9 mouse cellular contexts compared by ENCODE assay signal in genomic region chr12:17097800-17098271, GRCm38 (mm10).
DNase-seq lines count a peak whose midpoint lies in the region; ATAC-seq and TF ChIP-seq lines count a peak whose summit lies in the region.
"Had no signal": no experiment of that assay in that cellular context is flagged by ENCODE, and none has a peak within 500 bp of the region (broad histone marks: within the 10 kb centered on the region; RNA-seq: fewer than 3 reads in every experiment).

No protein-coding gene starts in this region.

- 30% methylated on average over 15 of the region's 15 CpGs for WGBS in lung, embryonic 14.5 days
- 68% methylated on average over 15 of the region's 15 CpGs for WGBS in heart, embryonic 11.5 days (ENCODE audit: insufficient replicate concordance)

- peak; percentile 37 for DNase-seq in lung, embryonic 14.5 days
- no peak for DNase-seq in lung, postnatal 4 days
- DNase-seq in left cerebral cortex, postnatal 14 days (ENCODE audit: low spot score in 2 of 2): peak; percentile 54 to 60
- DNase-seq in right cerebral cortex, postnatal 10 days (ENCODE audit: low spot score in 2 of 2): peak; percentile 46 to 77
- no peak for DNase-seq in kidney, adult 11 months
- no peak for DNase-seq in spleen, postnatal 36 days (ENCODE audit: low spot score in 2 of 2)

- no peaks in the 10 kb centered on the region for H3K36me3 ChIP-seq in lung, embryonic 14.5 days (ENCODE audit: insufficient read depth)
- no peaks in the 10 kb centered on the region for H3K36me3 ChIP-seq in heart, embryonic 11.5 days (ENCODE audit: control insufficient read depth, insufficient read depth, low read length)

- H3K27me3 ChIP-seq in lung, embryonic 14.5 days (ENCODE audit: insufficient read depth, low read length): no peaks in the 10 kb centered on the region
- H3K27me3 ChIP-seq in heart, embryonic 11.5 days (ENCODE audit: control insufficient read depth, insufficient read depth, low read length): no peaks in the 10 kb centered on the region

- H3K4me3 ChIP-seq in lung, embryonic 14.5 days (ENCODE audit: low read depth, low read length): no peak overlapping the region
- no peak overlapping the region for H3K4me3 ChIP-seq in heart, embryonic 11.5 days (ENCODE audit: low read depth, low read length)

- no peak overlapping the region for H3K9ac ChIP-seq in lung, embryonic 14.5 days
- no peak overlapping the region for H3K9ac ChIP-seq in heart, embryonic 11.5 days (ENCODE audit: low read depth, low read length)

- peaks cover 7% of the 10 kb centered on the region for H3K4me1 ChIP-seq in lung, embryonic 14.5 days (ENCODE audit: insufficient read depth)
- peaks cover 11% of the 10 kb centered on the region for H3K4me1 ChIP-seq in heart, embryonic 11.5 days (ENCODE audit: control insufficient read depth, insufficient read depth, low read length)

- no peak overlapping the region for H3K27ac ChIP-seq in lung, embryonic 14.5 days (ENCODE audit: low read depth)
- H3K27ac ChIP-seq in heart, embryonic 11.5 days (ENCODE audit: low read depth, low read length): no peak overlapping the region

- intact Hi-C loops in left cerebral cortex, postnatal 14 days (cut with DNase I): no loop called here

- no peak for ATAC-seq in lung, embryonic 14.5 days (ENCODE audit: insufficient read depth)
- peak; percentile 64 for ATAC-seq in frontal cortex, adult (ENCODE audit: low TSS enrichment)
- no peak for ATAC-seq in heart, embryonic 11.5 days (replicated peaks; ENCODE audit: insufficient number of reproducible peaks, low FRiP score, low TSS enrichment)
- ATAC-seq: activated CD4-positive, CD25-positive, alpha-beta regulatory T cell, adult 4 months had no signal

- peak overlapping the region; percentile 35; the same call in 1 of the 2 replicates for H3K4me2 ChIP-seq in lung, embryonic 14.5 days
- H3K4me2 ChIP-seq in heart, embryonic 11.5 days: no peak overlapping the region

- no peaks in the 10 kb centered on the region for H3K9me3 ChIP-seq in lung, embryonic 14.5 days (ENCODE audit: low read depth, low read length)
- H3K9me3 ChIP-seq in heart, embryonic 11.5 days (replicated peaks; ENCODE audit: control insufficient read depth, low read length): no peaks in the 10 kb centered on the region

- no peak for TF ChIP-seq CTCF in lung, embryonic 14.5 days (IDR thresholded peaks at IDR 0.05; ENCODE audit: low read depth)

Comparison
In these comparisons a context has a peak if more than half of its experiments do, and no peak if none do; other contexts are left out.
1. DNase-seq: peak in lung, embryonic 14.5 days (single experiment), left cerebral cortex, postnatal 14 days (2 of 2) and right cerebral cortex, postnatal 10 days (2 of 2); none in lung, postnatal 4 days (0 of 2), kidney, adult 11 months (single experiment) and spleen, postnatal 36 days (0 of 2).